Mouse (Mus musculus) adrenal gland, adult 2 months (tissue): ENCODE data around the gene Calhm1. TPM values are rescaled to one million over a fixed set of nuclear protein-coding genes. Genes with fewer than 3 reads are reported as not detected.

ENCODE experiments used
- polyA plus RNA-seq: library from polyadenylated mRNA; depleted of rRNA; stranded (reverse); fragments of >200 nt; gene quantifications from 2 replicates; pipeline ENCODE4 v1.2.3, GENCODE M21; 2012; rRNA removed
- total RNA-seq, 2 experiments: library from RNA; stranded (reverse); gene quantifications; 2 replicates each; pipeline ENCODE4 v1.2.3; 2021

Gene Calhm1
- total and polyA plus RNA-seq, 3 experiments, result not detected

Other genes with a start within 250 kb of the Calhm1 start
- 1 to 10 TPM; 5.5 to 7.7 TPM for gene Ina, start 129.6 kb downstream of the Calhm1 start, total RNA-seq
- 4.4 and 5.0 TPM in 2 replicates for gene Ina, start 129.6 kb downstream of the Calhm1 start, polyA plus RNA-seq
- gene Nt5c2, start 129.1 kb downstream of the Calhm1 start, total RNA-seq, result 10 to 100 TPM; 61.8 to 66.2 TPM
- 11.6 and 11.9 TPM in 2 replicates for gene Nt5c2, start 129.1 kb downstream of the Calhm1 start, polyA plus RNA-seq
- 10 to 100 TPM in 1 of 2 experiments, 1 to 10 TPM in 1; 9.9 to 11.4 TPM for gene Pcgf6, start 93.3 kb downstream of the Calhm1 start, total RNA-seq
- 10.0 and 11.2 TPM in 2 replicates for gene Pcgf6, start 93.3 kb downstream of the Calhm1 start, polyA plus RNA-seq
- 1 to 10 TPM; 3.5 to 3.6 TPM for gene Taf5, start 76.5 kb downstream of the Calhm1 start, total RNA-seq
- gene Taf5, start 76.5 kb downstream of the Calhm1 start, polyA plus RNA-seq, result 1.6 and 1.9 TPM in 2 replicates
- 100 to 1,000 TPM; 788 to 840 TPM for gene Usmg5, start 53.6 kb downstream of the Calhm1 start, total RNA-seq
- gene Usmg5, start 53.6 kb downstream of the Calhm1 start, polyA plus RNA-seq, result 7.8 and 8.7 TPM in 2 replicates
- gene Pdcd11, start 53.5 kb downstream of the Calhm1 start, total RNA-seq, result 10 to 100 TPM; 19.8 to 22.1 TPM
- 5.1 and 6.0 TPM in 2 replicates for gene Pdcd11, start 53.5 kb downstream of the Calhm1 start, polyA plus RNA-seq
- gene Calhm2, start 6.0 kb downstream of the Calhm1 start, total RNA-seq, result 1 to 10 TPM; 4.0 to 6.0 TPM
- gene Calhm2, start 6.0 kb downstream of the Calhm1 start, polyA plus RNA-seq, result 11.4 and 11.9 TPM in 2 replicates
- not detected for gene Calhm3, start 13.5 kb upstream of the Calhm1 start, total RNA-seq
- gene Calhm3, start 13.5 kb upstream of the Calhm1 start, polyA plus RNA-seq, result not detected in 2 replicates
- gene Neurl1a, start 34.6 kb upstream of the Calhm1 start, total RNA-seq, result 10 to 100 TPM; 12.1 to 24.2 TPM
- 21.5 and 28.3 TPM in 2 replicates for gene Neurl1a, start 34.6 kb upstream of the Calhm1 start, polyA plus RNA-seq